Mouse (Mus musculus): ENCODE results near the gene Itpripl2. TPM values are rescaled to one million over a fixed set of nuclear protein-coding genes. Genes with fewer than 3 reads are reported as not detected.

The Itpripl2 gene
- polyA plus RNA-seq, 1 experiment from 2014 or later, result 2.0 TPM

GRCm38 (mm10) chr7:118482001-118482400 lies 9.8 kb downstream of the Itpripl2 start:
- no peak overlapping the region for H3K27ac ChIP-seq
- H3K27me3 ChIP-seq (replicated peaks), result no peaks in the 10 kb centered on the region
- no peaks in the 10 kb centered on the region for H3K9me3 ChIP-seq
- ATAC-seq (ENCODE audit: low FRiP score, low read depth), result no peak
- no peak overlapping the region for H3K4me2 ChIP-seq (replicated peaks)
- H3K36me3 ChIP-seq, result no peaks in the 10 kb centered on the region
- no peak overlapping the region for H3K4me3 ChIP-seq
- H3K4me1 ChIP-seq, result no peaks in the 10 kb centered on the region
- 86% methylated on average over 2 of the region's 2 CpGs for WGBS
- no peak overlapping the region for H3K9ac ChIP-seq

DNA sequence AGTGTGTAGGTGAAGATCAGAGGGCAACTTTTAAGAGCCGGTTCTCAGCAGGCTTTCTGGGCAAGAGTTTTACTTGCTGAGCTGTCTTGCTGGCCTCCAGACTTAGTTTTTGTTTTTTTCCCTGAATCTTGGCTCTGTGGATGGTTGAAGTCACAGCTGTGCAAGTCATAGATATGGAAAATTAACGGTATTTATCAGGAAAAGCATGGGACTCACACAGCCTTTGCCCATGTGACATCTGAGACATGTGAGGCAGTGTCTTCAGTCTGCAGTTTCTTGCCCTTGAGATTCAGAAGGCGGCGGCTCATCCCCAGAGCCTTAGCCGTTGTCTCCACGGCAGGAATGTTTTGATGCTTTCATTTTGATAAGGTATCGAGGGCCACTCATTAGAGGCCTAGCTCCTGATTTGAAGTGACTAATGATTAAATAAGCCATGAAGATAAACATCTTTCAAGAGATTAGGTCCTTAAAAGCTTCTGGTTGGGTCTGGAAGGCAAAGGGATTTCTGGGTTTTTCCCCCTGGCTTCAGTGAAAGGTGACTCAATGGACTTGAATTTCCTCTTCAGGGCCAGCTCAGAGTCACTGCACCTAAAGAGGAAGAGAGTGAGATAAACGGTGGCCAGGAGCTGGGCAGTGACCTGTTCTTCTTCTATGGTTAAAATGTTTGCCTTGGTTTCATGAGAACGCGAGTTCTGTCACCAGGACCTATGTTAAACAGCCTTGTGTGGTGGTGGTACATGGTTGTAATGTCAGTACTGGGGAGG lies 10.5 kb downstream of the Itpripl2 start:
- no peaks in the 10 kb centered on the region for H3K4me1 ChIP-seq

GRCm38 (mm10) chr7:118480160-118480709 lies 11.5 kb downstream of the Itpripl2 start:
- H3K4me1 ChIP-seq, result no peaks in the 10 kb centered on the region
- H3K9me3 ChIP-seq, result no peaks in the 10 kb centered on the region
- 89% methylated on average over 9 of the region's 9 CpGs for WGBS
- H3K27me3 ChIP-seq (replicated peaks), result no peaks in the 10 kb centered on the region
- H3K4me3 ChIP-seq, result no peak overlapping the region
- ATAC-seq (ENCODE audit: low FRiP score, low read depth), result no peak
- H3K9ac ChIP-seq, result no peak overlapping the region
- H3K36me3 ChIP-seq, result no peaks in the 10 kb centered on the region
- no peak overlapping the region for H3K4me2 ChIP-seq (replicated peaks)
- no peak overlapping the region for H3K27ac ChIP-seq

More for the DNA sequence above, 10.5 kb downstream of the Itpripl2 start:
- Histone ChIP-seq H3K4me3 (no peak overlapping the region), H3K9me3 (no peaks in the 10 kb centered on the region), H3K4me2 (replicated peaks) (no peak overlapping the region), H3K9ac (no peak overlapping the region), H3K36me3 (no peaks in the 10 kb centered on the region), H3K27me3 (replicated peaks) (no peaks in the 10 kb centered on the region), H3K27ac (no peak overlapping the region)
- 89% methylated on average over 10 of the region's 10 CpGs for WGBS
- no peak for ATAC-seq (ENCODE audit: low FRiP score, low read depth)

GRCm38 (mm10) chr7:118478835-118479312 lies 12.9 kb downstream of the Itpripl2 start:
- Histone ChIP-seq H3K4me2 (replicated peaks) (no peak overlapping the region), H3K27ac (no peak overlapping the region), H3K9me3 (no peaks in the 10 kb centered on the region), H3K27me3 (replicated peaks) (no peaks in the 10 kb centered on the region), H3K9ac (no peak overlapping the region), H3K36me3 (no peaks in the 10 kb centered on the region), H3K4me1 (no peaks in the 10 kb centered on the region), H3K4me3 (no peak overlapping the region)
- 41% methylated on average over 3 of the region's 3 CpGs for WGBS
- no peak for ATAC-seq (ENCODE audit: low FRiP score, low read depth)

GRCm38 (mm10) chr7:118476428-118476827 lies 15.3 kb downstream of the Itpripl2 start:
- no peak overlapping the region for H3K27ac ChIP-seq
- H3K9me3 ChIP-seq, result no peaks in the 10 kb centered on the region
- no peaks in the 10 kb centered on the region for H3K27me3 ChIP-seq (replicated peaks)
- no peaks in the 10 kb centered on the region for H3K4me1 ChIP-seq
- H3K4me2 ChIP-seq (replicated peaks), result no peak overlapping the region
- ATAC-seq (ENCODE audit: low FRiP score, low read depth), result no peak
- no peak overlapping the region for H3K9ac ChIP-seq
- WGBS, result 79% methylated on average over 5 of the region's 5 CpGs
- no peak overlapping the region for H3K4me3 ChIP-seq
- no peaks in the 10 kb centered on the region for H3K36me3 ChIP-seq

GRCm38 (mm10) chr7:118475008-118475705 lies 16.6 kb downstream of the Itpripl2 start:
- H3K4me3 ChIP-seq, result no peak overlapping the region
- H3K27ac ChIP-seq, result no peak overlapping the region
- no peak for ATAC-seq (ENCODE audit: low FRiP score, low read depth)
- no peaks in the 10 kb centered on the region for H3K4me1 ChIP-seq
- H3K27me3 ChIP-seq (replicated peaks), result no peaks in the 10 kb centered on the region
- H3K4me2 ChIP-seq (replicated peaks), result no peak overlapping the region
- 85% methylated on average over 7 of the region's 7 CpGs for WGBS
- no peaks in the 10 kb centered on the region for H3K9me3 ChIP-seq
- H3K9ac ChIP-seq, result no peak overlapping the region
- H3K36me3 ChIP-seq, result no peaks in the 10 kb centered on the region

DNA sequence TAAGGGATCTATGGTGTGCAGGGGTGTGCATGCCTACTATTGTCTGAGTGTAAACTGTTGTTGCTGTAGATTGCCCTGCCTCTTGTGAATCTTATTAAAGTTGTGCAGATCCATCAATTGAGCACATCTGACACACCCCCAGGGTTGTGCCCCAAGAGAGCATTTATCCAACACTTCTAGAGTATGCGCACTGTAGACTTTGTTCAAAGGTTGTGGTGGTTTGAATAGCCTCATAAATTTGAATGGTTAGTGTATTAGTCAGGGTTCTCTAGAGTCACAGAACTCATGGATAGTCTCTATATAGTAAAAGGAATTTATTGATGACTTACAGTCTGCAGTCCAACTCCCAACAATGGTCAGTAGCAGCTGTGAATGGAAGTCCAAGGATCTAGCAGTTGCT lies 18.9 kb downstream of the Itpripl2 start:
- no peak overlapping the region for H3K9ac ChIP-seq
- no peak overlapping the region for H3K4me3 ChIP-seq
- H3K4me2 ChIP-seq (replicated peaks), result no peak overlapping the region
- no peaks in the 10 kb centered on the region for H3K27me3 ChIP-seq (replicated peaks)
- H3K36me3 ChIP-seq, result no peaks in the 10 kb centered on the region
- H3K9me3 ChIP-seq, result no peaks in the 10 kb centered on the region
- no peaks in the 10 kb centered on the region for H3K4me1 ChIP-seq
- no peak overlapping the region for H3K27ac ChIP-seq
- ATAC-seq (ENCODE audit: low FRiP score, low read depth), result no peak
- 60% methylated on average over 1 of the region's 1 CpGs for WGBS

DNA sequence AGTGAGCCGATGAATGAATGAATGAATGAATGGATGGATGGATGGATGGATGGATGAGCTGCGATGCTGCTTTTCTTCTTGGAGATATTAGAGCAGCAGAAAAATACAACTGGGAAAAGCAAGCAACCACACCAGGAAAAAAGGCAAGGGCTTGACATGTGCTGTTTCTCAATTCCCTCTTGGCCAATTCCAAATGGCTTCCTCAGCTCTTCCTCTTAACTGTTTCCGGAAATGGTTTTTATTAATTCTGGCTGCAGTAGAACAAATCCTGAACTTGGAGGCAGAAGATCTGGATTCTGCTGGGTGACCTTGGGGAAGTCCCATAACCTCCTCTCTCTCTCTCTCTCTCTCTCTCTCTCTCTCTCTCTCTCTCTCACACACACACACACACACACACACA lies 23.7 kb downstream of the Itpripl2 start:
- 89% methylated on average over 3 of the region's 3 CpGs for WGBS
- no peak for ATAC-seq (ENCODE audit: low FRiP score, low read depth)
- Histone ChIP-seq H3K4me2 (replicated peaks) (no peak overlapping the region), H3K27ac (no peak overlapping the region), H3K9ac (no peak overlapping the region), H3K27me3 (replicated peaks) (no peaks in the 10 kb centered on the region), H3K9me3 (no peaks in the 10 kb centered on the region), H3K4me1 (peaks cover 10% of the 10 kb centered on the region), H3K36me3 (no peaks in the 10 kb centered on the region), H3K4me3 (no peak overlapping the region)

DNA sequence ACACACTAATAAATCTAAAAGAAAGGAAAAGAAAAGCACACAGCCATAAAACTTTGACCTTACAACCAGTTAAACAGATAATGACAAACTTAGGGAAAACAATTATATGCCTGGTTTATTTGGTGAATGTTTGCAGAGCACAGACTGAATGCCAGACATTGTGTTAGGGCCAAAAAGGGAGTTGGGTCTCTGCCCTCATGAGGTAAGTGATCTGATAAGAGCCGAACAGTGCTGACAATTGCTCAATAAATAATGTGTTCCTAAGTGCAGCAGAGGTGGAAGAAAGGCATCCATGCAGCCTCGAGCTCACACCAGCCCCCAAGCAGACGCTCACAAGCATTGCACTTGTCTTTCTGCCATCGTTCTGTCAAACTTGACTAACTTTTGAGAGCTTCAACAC lies 27.3 kb downstream of the Itpripl2 start:
- Histone ChIP-seq H3K27ac (no peak overlapping the region), H3K4me2 (replicated peaks) (no peak overlapping the region), H3K9me3 (no peaks in the 10 kb centered on the region), H3K36me3 (no peaks in the 10 kb centered on the region), H3K9ac (no peak overlapping the region), H3K4me1 (peaks cover 29% of the 10 kb centered on the region), H3K4me3 (no peak overlapping the region), H3K27me3 (replicated peaks) (no peaks in the 10 kb centered on the region)
- no peak for ATAC-seq (ENCODE audit: low FRiP score, low read depth)
- WGBS, result 52% methylated on average over 4 of the region's 4 CpGs

DNA sequence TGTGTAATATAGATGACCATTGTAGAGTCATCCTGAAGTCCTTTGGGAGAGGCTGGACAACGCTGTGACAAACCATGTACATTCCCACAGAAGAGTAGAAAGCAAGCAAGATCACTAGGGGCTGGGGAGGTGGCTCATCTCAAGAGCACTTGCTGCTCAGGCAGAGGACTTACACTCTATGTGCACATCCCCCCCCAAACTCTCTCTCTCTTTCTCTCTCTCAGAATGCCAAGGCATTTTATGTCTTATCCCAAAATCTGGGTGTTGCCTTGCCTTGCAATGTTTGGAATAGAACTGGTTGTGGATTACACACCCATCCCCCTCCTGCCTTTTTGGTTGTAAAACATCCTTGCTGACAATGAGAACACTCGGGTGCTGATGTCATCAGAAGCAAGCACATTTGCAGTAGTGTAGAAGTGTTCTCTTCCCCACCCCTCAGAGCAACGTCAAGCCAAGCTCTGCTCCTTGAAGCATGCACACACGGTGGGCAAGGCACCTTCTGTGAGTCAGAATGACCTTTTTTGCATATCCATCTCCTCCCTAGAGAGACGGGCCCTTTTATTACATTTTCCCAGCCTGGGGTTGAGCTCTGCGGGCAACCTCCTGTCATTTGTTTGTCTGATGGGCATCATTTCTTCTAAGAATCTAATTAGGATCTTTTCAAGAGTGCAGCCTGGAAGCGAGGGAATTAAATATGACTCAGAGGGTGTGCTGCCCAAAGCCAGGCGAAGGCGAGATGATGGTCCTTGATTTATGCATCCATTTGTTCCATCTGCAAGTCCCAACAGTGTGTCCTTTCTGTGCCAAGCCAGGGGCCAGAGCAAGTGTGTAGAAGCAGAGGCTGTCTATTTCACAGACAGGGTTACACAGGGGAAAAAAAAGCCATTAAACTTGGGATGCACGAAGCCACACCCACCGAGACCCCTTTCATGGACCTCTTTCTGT lies 28.7 kb downstream of the Itpripl2 start:
- Histone ChIP-seq H3K9me3 (no peaks in the 10 kb centered on the region), H3K4me3 (no peak overlapping the region), H3K4me2 (replicated peaks) (peak overlapping the region; percentile 29; the same call in 1 of the 2 replicates), H3K4me1 (peaks cover 29% of the 10 kb centered on the region), H3K36me3 (no peaks in the 10 kb centered on the region), H3K9ac (no peak overlapping the region), H3K27ac (no peak overlapping the region), H3K27me3 (replicated peaks) (no peaks in the 10 kb centered on the region)
- 15% methylated on average over 11 of the region's 11 CpGs for WGBS
- ATAC-seq (ENCODE audit: low FRiP score, low read depth), result peak; percentile 66

DNA sequence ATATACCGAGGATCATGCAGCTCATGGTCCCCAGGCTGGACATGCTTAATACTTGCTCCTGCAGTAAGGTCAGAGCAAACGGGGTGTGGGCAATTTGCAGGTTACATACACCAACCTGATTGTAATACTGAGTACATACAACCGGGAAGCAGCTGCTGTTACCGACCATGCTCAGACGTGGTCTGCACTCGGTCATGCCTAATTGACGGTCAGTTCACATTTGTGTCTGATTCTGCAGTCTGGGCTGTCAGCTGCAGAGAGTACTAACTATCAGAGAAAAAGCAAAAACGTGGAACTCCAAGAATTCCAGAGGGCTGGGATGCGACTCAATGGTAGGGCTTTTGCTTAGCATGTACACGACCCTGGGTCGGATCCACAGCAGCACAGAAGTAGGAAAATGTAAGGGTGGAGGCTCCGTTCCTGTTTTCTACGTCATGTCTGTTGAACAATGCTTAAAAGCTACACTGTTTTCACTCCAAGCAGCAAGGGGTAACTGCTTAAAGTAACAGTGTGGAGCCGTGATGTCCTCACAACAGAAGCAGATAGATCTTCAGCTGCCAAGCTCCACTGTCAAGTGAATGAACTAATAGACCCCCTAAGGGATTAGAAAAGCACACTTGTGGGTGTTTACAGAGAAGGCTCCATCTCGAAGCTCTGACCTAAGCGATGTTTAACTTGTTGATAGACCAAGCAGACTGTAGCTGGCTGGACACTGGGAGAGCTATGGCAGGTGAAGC lies 30.2 kb downstream of the Itpripl2 start:
- H3K4me1 ChIP-seq, result peaks cover 29% of the 10 kb centered on the region
- H3K36me3 ChIP-seq, result no peaks in the 10 kb centered on the region
- H3K4me3 ChIP-seq, result no peak overlapping the region
- 36% methylated on average over 16 of the region's 16 CpGs for WGBS
- 0 out of 2 replicates have a peak, but pooled peaks have one; percentile 42 for ATAC-seq (ENCODE audit: low FRiP score, low read depth)
- H3K4me2 ChIP-seq (replicated peaks), result peak overlapping the region; percentile 24; the same call in 1 of the 2 replicates
- no peaks in the 10 kb centered on the region for H3K27me3 ChIP-seq (replicated peaks)
- H3K9me3 ChIP-seq, result no peaks in the 10 kb centered on the region
- H3K9ac ChIP-seq, result no peak overlapping the region
- no peak overlapping the region for H3K27ac ChIP-seq
